ENCODE assay signal across 8 mouse cellular contexts in the genomic region with DNA sequence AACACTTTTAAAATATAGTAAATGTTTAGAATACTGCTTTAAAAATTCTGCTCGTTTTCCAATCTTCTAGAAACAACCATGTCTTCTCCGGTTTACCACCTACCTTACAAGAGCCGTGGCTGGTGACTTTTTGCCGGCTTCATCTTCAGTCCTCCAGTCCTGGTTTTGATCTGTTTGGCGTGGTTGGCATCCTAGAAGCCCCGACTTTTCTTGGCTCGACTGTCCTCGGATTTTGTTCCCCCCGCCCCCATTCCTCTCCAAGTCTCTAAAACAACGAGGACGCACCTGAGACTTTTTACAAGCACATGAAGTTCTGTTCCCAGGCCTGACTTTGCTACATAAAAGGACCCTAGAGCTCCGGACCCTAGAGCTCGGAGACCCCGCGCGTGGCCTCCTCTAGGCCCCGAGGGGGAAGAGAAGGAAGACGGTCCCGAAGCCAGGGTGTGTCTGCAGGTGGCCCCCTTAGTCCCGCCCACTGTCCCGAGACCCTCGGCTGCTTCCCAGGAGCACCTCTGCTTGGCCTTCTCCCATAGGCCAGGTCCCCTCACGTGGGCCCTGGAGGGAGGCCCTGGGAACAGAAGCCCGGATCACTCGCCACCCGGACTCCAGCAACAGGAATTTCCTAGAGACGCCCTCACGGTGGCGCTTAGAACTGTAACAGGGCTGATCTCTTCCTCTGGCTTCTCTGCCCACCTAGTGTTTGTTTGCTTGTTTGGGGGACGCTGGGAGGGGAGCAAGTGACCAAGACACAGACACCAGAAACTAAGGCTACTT.
DNase-seq lines count a peak whose midpoint lies in the region; ATAC-seq and TF ChIP-seq lines count a peak whose summit lies in the region.

No protein-coding gene starts in this region.

- ATAC-seq in cerebellum, adult (ENCODE audit: insufficient number of reproducible peaks, low FRiP score, low TSS enrichment): peak; percentile 100
- ATAC-seq in forebrain, embryonic 14.5 days: peak; percentile 99
- ATAC-seq in heart, postnatal 0 days (ENCODE audit: insufficient read depth, low read depth): peak; percentile 99
- ATAC-seq in liver, embryonic 15.5 days (ENCODE audit: insufficient read depth): peak; percentile 84
- peak; percentile 99 for ATAC-seq in neural tube, embryonic 12.5 days (ENCODE audit: low FRiP score, low read depth)

- peak overlapping the region; percentile 54 for H3K4me2 ChIP-seq in forebrain, embryonic 14.5 days (ENCODE audit: low read length)
- H3K4me2 ChIP-seq in heart, postnatal 0 days (ENCODE audit: low read depth, low read length): peak overlapping the region; percentile 62
- peak overlapping the region; percentile 65 for H3K4me2 ChIP-seq in liver, embryonic 15.5 days
- H3K4me2 ChIP-seq in neural tube, embryonic 12.5 days (replicated peaks): peak overlapping the region; percentile 56

- peak overlapping the region; percentile 47; the same call in 1 of the 2 replicates for H3K27ac ChIP-seq in ES-E14 (ENCODE audit: insufficient read depth, low read depth, low read length, poor library complexity, severe bottlenecking)
- no peak overlapping the region for H3K27ac ChIP-seq in forebrain, embryonic 14.5 days (ENCODE audit: low read depth, low read length)
- peak overlapping the region; percentile 81 for H3K27ac ChIP-seq in heart, postnatal 0 days (ENCODE audit: low read depth)
- 0 out of 2 replicates have a peak overlapping the region, but pooled peaks have one; percentile 35 for H3K27ac ChIP-seq in liver, embryonic 15.5 days (replicated peaks)
- no peak overlapping the region for H3K27ac ChIP-seq in neural tube, embryonic 12.5 days

- TF ChIP-seq EP300 in heart, postnatal 0 days (IDR thresholded peaks at IDR 0.05; ENCODE audit: low read depth): no peak

- peaks cover 0 to 4% of the 10 kb centered on the region in 2 experiments; a peak in 1 of 4 replicates for H3K4me1 ChIP-seq in ES-E14 (ENCODE audit: control insufficient read depth in 2 of 2, insufficient read depth in 2 of 2, low read length in 2 of 2, poor library complexity in 1 of 2)
- peaks cover 2% of the 10 kb centered on the region; the same call in 1 of the 2 replicates for H3K4me1 ChIP-seq in forebrain, embryonic 14.5 days (ENCODE audit: control insufficient read depth, insufficient read depth, low read length)
- no peaks in the 10 kb centered on the region for H3K4me1 ChIP-seq in heart, postnatal 0 days (ENCODE audit: control insufficient read depth, insufficient read depth)
- no peaks in the 10 kb centered on the region for H3K4me1 ChIP-seq in liver, embryonic 15.5 days (replicated peaks)
- no peaks in the 10 kb centered on the region for H3K4me1 ChIP-seq in neural tube, embryonic 12.5 days

- no peaks in the 10 kb centered on the region for H3K9me3 ChIP-seq in ES-E14 (ENCODE audit: control insufficient read depth, insufficient read depth, low read depth, low read length)
- H3K9me3 ChIP-seq in forebrain, embryonic 14.5 days (replicated peaks; ENCODE audit: control insufficient read depth, low read length): no peaks in the 10 kb centered on the region
- H3K9me3 ChIP-seq in heart, postnatal 0 days (replicated peaks; ENCODE audit: control insufficient read depth, low read length): no peaks in the 10 kb centered on the region
- H3K9me3 ChIP-seq in liver, embryonic 15.5 days (replicated peaks): no peaks in the 10 kb centered on the region
- no peaks in the 10 kb centered on the region for H3K9me3 ChIP-seq in neural tube, embryonic 12.5 days

- in situ Hi-C loops in ES-E14 (cut with MboI; ENCODE audit: low sequenced_read_pairs in 2 of 2, unreplicated experiment in 2 of 2): no loop called here

- peaks cover 5% of the 10 kb centered on the region for H3K36me3 ChIP-seq in ES-E14 (ENCODE audit: control insufficient read depth, insufficient read depth, low read length, poor library complexity, severe bottlenecking)
- H3K36me3 ChIP-seq in forebrain, embryonic 14.5 days (ENCODE audit: control insufficient read depth, insufficient read depth, low read length): no peaks in the 10 kb centered on the region
- no peaks in the 10 kb centered on the region for H3K36me3 ChIP-seq in heart, postnatal 0 days (replicated peaks; ENCODE audit: control insufficient read depth, insufficient read depth, low read length)
- no peaks in the 10 kb centered on the region for H3K36me3 ChIP-seq in liver, embryonic 15.5 days (replicated peaks)
- H3K36me3 ChIP-seq in neural tube, embryonic 12.5 days: no peaks in the 10 kb centered on the region

- H3K9ac ChIP-seq in ES-E14 (ENCODE audit: insufficient read depth, low read depth, low read length, poor library complexity, severe bottlenecking): peak overlapping the region; percentile 87
- peak overlapping the region; percentile 53 for H3K9ac ChIP-seq in forebrain, embryonic 14.5 days (ENCODE audit: low read length)
- peak overlapping the region; percentile 61 for H3K9ac ChIP-seq in heart, postnatal 0 days (replicated peaks; ENCODE audit: low read depth, low read length)
- H3K9ac ChIP-seq in liver, embryonic 15.5 days: peak overlapping the region; percentile 35
- H3K9ac ChIP-seq in neural tube, embryonic 12.5 days: 0 out of 2 replicates have a peak overlapping the region, but pooled peaks have one; percentile 33

- 24% methylated on average over 30 of the region's 30 CpGs for WGBS in forebrain, embryonic 14.5 days
- WGBS in heart, postnatal 0 days: 21% methylated on average over 28 of the region's 30 CpGs
- 20% methylated on average over 30 of the region's 30 CpGs for WGBS in liver, embryonic 15.5 days (ENCODE audit: insufficient replicate concordance)
- WGBS in neural tube, embryonic 12.5 days: 18% methylated on average over 30 of the region's 30 CpGs

- no peaks in the 10 kb centered on the region for H3K27me3 ChIP-seq in forebrain, embryonic 14.5 days (replicated peaks; ENCODE audit: control insufficient read depth, insufficient read depth, low read length)
- no peaks in the 10 kb centered on the region for H3K27me3 ChIP-seq in heart, postnatal 0 days (ENCODE audit: control insufficient read depth, insufficient read depth, low read length)
- no peaks in the 10 kb centered on the region for H3K27me3 ChIP-seq in liver, embryonic 15.5 days
- no peaks in the 10 kb centered on the region for H3K27me3 ChIP-seq in neural tube, embryonic 12.5 days (replicated peaks)

- DNase-seq in ES-E14 (ENCODE audit: low read depth, low spot score): peak; percentile 75
- peak; percentile 90 for DNase-seq in forebrain, embryonic 14.5 days (ENCODE audit: low spot score)
- peak; percentile 80 for DNase-seq in heart, postnatal 0 days (ENCODE audit: low spot score)
- DNase-seq in kidney, postnatal 36 days: peak; percentile 88 to 90
- DNase-seq in thymus, adult 18-20 months: peak; percentile 55 to 71

- peak overlapping the region; percentile 84 for H3K4me3 ChIP-seq in ES-E14 (ENCODE audit: insufficient read depth in 1 of 2, low read depth in 1 of 2, low read length in 2 of 2, poor library complexity in 1 of 2, severe bottlenecking in 1 of 2)
- H3K4me3 ChIP-seq in forebrain, embryonic 14.5 days (ENCODE audit: low read depth, low read length): peak overlapping the region; percentile 43
- H3K4me3 ChIP-seq in heart, postnatal 0 days (ENCODE audit: low read depth, low read length): peak overlapping the region; percentile 67
- H3K4me3 ChIP-seq in liver, embryonic 15.5 days (replicated peaks): peak overlapping the region; percentile 59
- peak overlapping the region; percentile 51 for H3K4me3 ChIP-seq in neural tube, embryonic 12.5 days

- TF ChIP-seq CTCF in heart, postnatal 0 days (IDR thresholded peaks at IDR 0.05; ENCODE audit: low read depth): peak; percentile 32

TF ChIP-seq in ES-E14, 5 proteins besides CTCF, POLR2A, EP300 and RAD21:
- TF ChIP-seq MAFK (IDR thresholded peaks at IDR 0.05; ENCODE audit: insufficient read depth, low read depth, low read length): no peak
- no peak for TF ChIP-seq ZNF384 (IDR thresholded peaks at IDR 0.05; ENCODE audit: low read depth, low read length)

Comparison
In these comparisons a context has a peak if more than half of its experiments do, and no peak if none do; other contexts are left out.
1. H3K27ac ChIP-seq: peak in ES-E14 (single experiment), heart, postnatal 0 days (single experiment) and liver, embryonic 15.5 days (single experiment); none in forebrain, embryonic 14.5 days (single experiment) and neural tube, embryonic 12.5 days (single experiment).
2. H3K9ac ChIP-seq: peak in every context shown above with its lines; median percentile 87 in ES-E14; 61 in heart, postnatal 0 days; 53 in forebrain, embryonic 14.5 days; 35 in liver, embryonic 15.5 days; 33 in neural tube, embryonic 12.5 days.
3. Peak in every context shown above with its lines, with median percentiles within 50 percentile points of each other: DNase-seq, H3K4me3 ChIP-seq, ATAC-seq and H3K4me2 ChIP-seq.